Mouse (Mus musculus) ovary, adult 18-20 months (tissue): ENCODE data around the gene Hoxc11.

Experiments
- DNase-seq: peaks from one replicate; pipeline ENCODE4 v3.0.0; 2022; ENCODE audit warnings: low spot score, mixed read lengths

Gene Hoxc11

GRCm38 (mm10) chr15:102936279-102936972, 17.8 kb upstream of the Hoxc11 start, which contains the start of gene Hoxc12:
Hoxc12 (plus strand) TSS chr15:102936757.
- DNase-seq: no peak

- no peak for DNase-seq
Observed at GRCm38 (mm10) chr15:102937036-102937666, 17.1 kb upstream of the Hoxc11 start.

- no peak for DNase-seq
Observed at GRCm38 (mm10) chr15:102939256-102940155, 14.7 kb upstream of the Hoxc11 start.

GRCm38 (mm10) chr15:102942739-102943467, 11.3 kb upstream of the Hoxc11 start:
- no peak for DNase-seq

GRCm38 (mm10) chr15:102943468-102943813, 10.8 kb upstream of the Hoxc11 start:
- DNase-seq: no peak

- DNase-seq: no peak
Observed at GRCm38 (mm10) chr15:102945185-102946077, 8.8 kb upstream of the Hoxc11 start.

- DNase-seq: no peak
Observed at GRCm38 (mm10) chr15:102947276-102947675, 7.0 kb upstream of the Hoxc11 start.

GRCm38 (mm10) chr15:102948842-102949241, 5.4 kb upstream of the Hoxc11 start:
- DNase-seq: no peak

GRCm38 (mm10) chr15:102949696-102950095, 4.5 kb upstream of the Hoxc11 start:
- DNase-seq: no peak

- no peak for DNase-seq
Observed at GRCm38 (mm10) chr15:102950877-102951276, 3.4 kb upstream of the Hoxc11 start.

- DNase-seq: no peak
Observed at GRCm38 (mm10) chr15:102953561-102953960, 666 bp upstream of the Hoxc11 start.

- DNase-seq: no peak
Observed at GRCm38 (mm10) chr15:102955007-102955382, 768 bp downstream of the Hoxc11 start.

GRCm38 (mm10) chr15:102955833-102956640, 1.8 kb downstream of the Hoxc11 start:
- no peak for DNase-seq

- DNase-seq: no peak
Observed at GRCm38 (mm10) chr15:102956906-102957305, 2.7 kb downstream of the Hoxc11 start.

GRCm38 (mm10) chr15:102959663-102960191, 5.5 kb downstream of the Hoxc11 start:
- DNase-seq: no peak

GRCm38 (mm10) chr15:102961728-102962127, 7.5 kb downstream of the Hoxc11 start:
- DNase-seq: no peak

GRCm38 (mm10) chr15:102962492-102962891, 8.3 kb downstream of the Hoxc11 start:
- no peak for DNase-seq

GRCm38 (mm10) chr15:102963259-102963658, 9.0 kb downstream of the Hoxc11 start:
- no peak for DNase-seq

GRCm38 (mm10) chr15:102963671-102964640, 9.7 kb downstream of the Hoxc11 start:
- no peak for DNase-seq
